Mouse (Mus musculus) T-helper 1 cell (primary cell): Measurements from ENCODE around the gene Kcnj10.

Experiments used
- in situ Hi-C: fragments of 300-600 bp; cut with MboI, MseI; formaldehyde crosslinking; loops from one replicate; pipeline ENCODE4 v1.15.1; 2025; ENCODE audit warnings: high pct_unique_total_duplicates

Kcnj10 gene

DNA sequence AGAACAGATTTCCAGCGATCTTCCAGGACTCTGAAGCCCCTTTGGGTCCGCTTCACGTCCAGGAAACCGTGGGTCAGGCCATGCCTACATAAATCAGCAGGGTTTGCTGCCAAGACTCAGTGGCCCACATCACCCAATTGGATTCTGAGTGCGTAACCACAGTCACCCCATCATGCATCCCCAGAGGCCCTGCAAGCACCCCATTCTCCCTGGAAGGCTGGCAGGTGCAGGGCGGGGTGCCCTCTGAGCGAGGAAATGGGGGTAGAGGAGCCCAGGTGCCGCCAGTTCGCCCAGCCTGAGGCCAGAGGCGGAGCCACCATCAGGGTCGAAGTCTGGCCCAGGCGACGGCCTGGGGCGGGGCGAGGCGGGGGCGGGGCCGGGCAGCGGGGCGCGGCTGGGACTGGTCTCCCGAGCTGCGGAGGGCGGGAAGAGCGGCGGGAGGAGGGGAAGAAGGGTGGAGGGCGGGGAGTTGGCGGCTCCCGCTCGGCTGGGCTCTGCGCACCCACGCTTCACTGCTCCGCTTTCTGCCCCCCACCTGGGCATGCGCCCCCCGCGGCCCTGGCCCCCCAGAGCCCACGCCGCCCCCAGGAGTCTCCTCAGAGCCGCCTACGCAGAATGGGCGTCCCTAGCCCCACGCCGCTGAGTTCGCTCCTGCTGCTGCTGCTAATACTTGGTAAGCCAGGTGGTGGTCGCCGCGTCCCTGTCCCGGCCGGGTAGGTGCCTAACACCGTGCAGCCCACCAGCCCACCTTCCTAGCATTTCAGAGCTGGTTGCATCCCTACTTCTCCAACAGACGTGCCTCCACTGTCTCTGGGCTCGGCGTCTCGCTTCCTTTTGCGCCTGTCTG is 28.9 kb upstream of the Kcnj10 start:
- in situ Hi-C loops: loop anchor here (5.0 kb wide), 1 partner anchor 165 kb away; the partner anchor contains the start of gene Dcaf8

- in situ Hi-C loops: loop anchor here (5.0 kb wide), 1 partner anchor 166 kb away; the partner anchor contains the start of gene Dcaf8
Observed at GRCm38 (mm10) chr1:172312768-172313561, 28.0 kb upstream of the Kcnj10 start.

DNA sequence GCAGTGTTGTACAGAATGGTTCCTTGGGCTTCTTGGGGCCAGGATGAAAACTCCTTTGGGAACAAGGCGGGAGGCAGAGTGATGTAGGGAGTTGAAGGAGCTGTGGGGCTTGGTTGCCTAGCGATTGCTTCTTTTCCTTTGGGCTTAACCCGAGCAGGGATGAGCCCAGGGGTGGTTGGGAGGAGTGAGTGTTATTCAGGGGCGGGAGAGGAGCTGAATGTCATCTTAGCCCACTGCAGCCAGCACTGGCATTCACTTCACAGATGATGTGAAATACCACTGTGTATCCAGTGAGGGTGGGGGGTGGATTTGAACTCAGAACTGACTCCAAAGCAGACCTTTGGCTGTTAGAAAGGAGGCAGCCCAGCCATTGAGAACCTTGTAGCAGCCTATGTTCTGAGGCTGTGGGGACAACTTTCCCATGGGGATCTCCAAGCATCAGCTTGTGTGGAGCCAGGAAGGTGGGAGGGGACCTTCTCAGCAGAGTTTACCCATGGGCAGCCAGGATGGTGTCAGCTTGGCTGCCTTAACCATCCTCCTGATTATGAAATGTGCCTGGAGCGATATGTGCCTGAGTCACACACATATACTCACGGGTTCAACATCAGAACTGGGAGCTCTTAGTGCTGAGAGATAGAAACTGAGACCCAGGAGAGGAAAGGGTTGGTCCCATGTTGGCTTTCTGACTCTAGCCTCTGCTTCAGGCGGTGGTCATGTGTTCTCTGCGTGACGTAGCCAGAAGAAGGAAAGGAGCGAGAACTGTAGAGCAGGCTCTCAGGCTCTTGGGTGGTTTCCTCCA is 27.2 kb upstream of the Kcnj10 start:
- in situ Hi-C loops: loop anchor here (5.0 kb wide), 1 partner anchor 167 kb away; the partner anchor contains the start of gene Dcaf8

- in situ Hi-C loops: loop anchor here (5.0 kb wide), 1 partner anchor 168 kb away; the partner anchor contains the start of gene Dcaf8
Observed at GRCm38 (mm10) chr1:172314911-172315310, 26.1 kb upstream of the Kcnj10 start.

DNA sequence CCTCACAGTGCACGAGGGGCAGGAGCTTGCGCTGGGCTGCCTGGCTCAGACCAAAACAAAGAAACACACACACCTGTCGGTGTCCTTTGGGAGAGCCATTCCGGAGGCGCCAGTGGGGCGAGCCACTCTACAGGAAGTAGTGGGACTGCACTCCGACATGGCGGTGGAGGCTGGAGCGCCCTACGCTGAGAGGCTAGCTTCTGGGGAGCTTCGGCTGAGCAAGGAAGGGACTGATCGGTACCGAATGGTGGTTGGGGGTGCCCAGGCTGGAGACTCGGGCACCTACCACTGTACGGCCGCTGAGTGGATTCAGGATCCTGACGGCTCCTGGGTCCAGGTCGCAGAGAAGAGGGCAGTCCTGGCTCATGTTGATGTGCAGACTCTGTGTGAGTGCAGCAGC is 23.6 kb upstream of the Kcnj10 start:
- in situ Hi-C loops: no loop called here

DNA sequence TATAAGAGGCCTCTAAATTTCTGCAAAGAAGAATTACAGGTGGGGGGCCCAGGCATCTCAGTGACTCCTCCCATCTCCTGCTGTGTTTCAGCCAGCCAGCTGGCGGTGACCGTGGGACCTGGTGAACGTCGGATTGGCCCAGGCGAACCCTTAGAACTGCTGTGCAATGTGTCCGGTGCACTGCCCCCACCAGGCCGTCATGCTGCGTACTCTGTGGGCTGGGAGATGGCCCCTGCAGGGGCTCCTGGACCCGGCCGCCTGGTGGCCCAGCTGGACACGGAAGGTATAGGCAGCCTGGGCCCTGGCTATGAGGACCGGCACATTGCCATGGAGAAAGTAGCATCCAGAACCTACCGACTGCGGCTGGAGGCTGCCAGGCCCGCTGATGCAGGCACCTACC is 23.1 kb upstream of the Kcnj10 start:
- in situ Hi-C loops: no loop called here

DNA sequence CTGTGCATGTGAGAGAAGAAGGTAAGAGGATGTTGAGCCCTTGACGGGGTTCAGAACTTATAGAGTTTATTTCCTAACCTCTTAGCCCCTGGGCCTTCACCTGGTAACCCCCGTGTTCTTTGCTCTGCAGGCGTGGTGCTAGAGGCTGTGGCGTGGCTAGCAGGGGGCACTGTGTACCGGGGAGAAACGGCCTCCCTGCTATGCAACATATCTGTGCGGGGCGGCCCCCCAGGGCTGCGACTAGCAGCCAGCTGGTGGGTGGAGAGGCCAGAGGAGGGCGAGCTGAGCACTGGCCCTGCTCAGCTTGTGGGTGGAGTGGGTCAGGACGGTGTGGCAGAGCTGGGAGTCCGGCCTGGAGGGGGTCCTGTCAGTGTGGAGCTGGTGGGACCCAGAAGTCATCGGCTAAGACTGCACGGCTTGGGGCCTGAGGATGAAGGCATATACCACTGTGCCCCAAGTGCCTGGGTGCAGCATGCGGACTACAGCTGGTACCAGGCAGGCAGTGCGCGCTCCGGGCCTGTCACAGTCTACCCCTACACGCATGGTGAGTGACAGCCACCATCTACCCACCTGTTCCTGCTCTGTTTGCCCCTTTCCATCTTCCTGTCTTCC is 22.5 kb upstream of the Kcnj10 start:
- in situ Hi-C loops: no loop called here

DNA sequence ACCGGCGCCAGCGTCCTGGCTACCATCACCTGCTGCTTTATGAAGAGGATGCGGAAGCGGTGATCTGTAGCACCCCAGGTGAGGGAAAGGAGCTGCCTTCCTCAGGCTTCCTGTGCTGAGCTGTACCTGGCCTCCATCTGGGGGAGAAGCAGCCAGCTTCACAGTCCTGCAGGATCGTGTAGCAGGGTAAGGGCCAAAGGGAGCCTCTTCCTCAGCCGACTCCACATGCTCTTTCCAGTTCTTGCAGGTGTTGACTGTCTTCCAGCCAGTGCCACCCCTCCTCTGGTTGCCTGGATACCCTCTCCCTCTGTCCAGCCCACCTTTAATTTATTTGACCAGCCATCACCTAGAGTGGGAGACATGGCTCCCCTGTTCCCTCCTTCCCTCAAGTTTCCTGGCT is 21.7 kb upstream of the Kcnj10 start:
- in situ Hi-C loops: no loop called here

DNA sequence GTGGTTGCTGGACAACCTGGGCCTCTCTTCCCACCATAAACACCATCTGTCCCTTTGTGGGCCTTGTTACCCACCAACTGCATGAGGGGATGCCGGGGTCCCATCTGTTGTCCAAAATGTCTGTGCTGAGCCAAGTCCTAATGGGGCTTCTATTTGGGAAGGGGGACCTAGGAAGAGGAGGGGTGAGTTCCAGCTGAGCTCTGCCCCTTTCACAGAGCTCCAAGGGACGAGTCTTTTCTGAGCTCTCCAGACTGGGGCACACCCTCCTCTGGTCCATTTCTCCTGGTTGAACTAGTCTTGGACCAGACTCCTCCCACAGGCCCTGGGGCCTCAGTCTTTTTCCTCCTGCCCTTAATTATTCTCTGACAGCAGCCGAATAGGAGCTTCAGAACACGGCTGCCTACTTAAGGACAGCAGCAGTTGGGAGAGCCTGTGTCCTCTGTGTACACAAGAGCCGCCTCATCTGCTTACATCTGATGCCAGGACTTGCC is 21.0 kb upstream of the Kcnj10 start:
- in situ Hi-C loops: no loop called here

DNA sequence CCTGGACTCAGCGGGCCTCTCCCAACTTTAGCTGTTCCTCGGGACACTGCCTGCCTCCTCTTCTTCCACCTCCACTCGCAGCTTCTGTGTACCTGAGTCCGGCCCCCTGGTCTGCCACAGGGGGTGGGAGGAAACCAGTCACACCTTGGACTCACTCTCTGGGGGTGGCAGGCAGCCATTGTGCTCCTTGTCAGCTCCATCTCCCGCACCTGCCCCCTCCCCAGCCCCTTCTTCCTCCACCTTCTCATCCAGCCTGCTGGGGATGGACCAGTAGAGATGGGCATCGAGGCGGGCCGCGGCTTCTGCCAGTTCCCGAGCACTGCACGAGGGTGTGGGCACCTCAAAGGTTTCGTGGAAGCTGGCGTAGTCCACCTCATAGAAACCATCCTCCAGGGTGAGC is 18.3 kb upstream of the Kcnj10 start:
- in situ Hi-C loops: no loop called here

DNA sequence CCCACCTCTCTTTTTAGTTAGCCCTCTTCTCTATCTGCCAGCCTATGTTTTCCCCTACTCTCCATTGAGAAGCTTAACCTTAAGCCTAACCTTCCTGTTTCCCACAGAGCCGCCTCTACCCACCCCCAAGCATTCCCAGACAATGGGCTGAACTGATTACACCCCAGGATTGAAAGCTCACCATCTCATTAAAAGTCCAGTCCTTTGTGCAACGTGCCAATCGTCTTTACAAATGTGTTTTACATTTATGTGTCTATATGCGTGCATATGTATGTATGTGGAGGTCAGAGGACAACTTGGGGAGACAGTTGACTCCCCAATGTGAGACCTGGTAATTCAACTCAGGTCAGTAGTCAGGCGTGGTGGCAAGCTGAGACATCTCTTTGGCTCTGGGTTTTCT is 17.7 kb upstream of the Kcnj10 start:
- in situ Hi-C loops: no loop called here

- in situ Hi-C loops: no loop called here
Observed at GRCm38 (mm10) chr1:172323801-172324359, 17.1 kb upstream of the Kcnj10 start.

- in situ Hi-C loops: no loop called here
Observed at GRCm38 (mm10) chr1:172324725-172325124, 16.3 kb upstream of the Kcnj10 start.

- in situ Hi-C loops: no loop called here
Observed at GRCm38 (mm10) chr1:172325680-172326535, 15.1 kb upstream of the Kcnj10 start.

GRCm38 (mm10) chr1:172326684-172327083 is 14.3 kb upstream of the Kcnj10 start:
- in situ Hi-C loops: no loop called here

DNA sequence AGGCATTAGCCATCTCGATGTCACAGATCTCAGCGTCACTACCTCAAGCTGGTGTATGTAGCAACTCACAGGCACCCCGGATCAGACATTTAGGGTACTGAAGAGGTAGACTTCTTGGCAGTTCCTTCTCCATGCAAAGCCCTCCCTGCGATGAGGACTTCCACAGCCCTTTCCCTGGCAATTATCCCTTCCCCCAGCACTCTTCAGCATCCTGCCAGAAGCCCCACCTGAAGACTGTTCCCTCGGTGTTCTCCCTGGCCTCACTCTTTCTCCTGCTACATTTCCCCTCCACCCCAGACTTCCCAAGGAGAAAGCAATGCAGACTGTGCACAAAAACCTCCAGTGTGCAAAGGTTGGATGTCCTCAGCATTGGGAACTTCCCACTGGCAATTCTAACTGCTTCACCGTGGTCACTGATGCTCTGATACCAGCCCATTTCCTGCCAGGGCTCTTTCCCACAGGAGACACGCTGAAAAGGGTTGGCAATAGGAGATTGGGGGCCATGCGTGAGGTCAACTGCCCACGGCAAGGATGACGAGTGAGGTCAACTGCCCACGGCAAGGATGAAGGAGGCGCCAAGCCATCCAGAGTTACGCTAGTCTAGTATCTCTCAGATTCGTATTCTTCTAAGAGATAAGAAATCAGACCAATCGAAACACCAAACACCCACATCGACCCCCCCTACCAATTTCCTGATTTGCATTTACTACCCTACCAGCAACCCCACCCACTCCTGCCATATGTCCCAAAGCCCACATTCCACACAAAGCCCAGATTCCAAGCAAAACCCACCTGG is 13.6 kb upstream of the Kcnj10 start:
- in situ Hi-C loops: no loop called here

DNA sequence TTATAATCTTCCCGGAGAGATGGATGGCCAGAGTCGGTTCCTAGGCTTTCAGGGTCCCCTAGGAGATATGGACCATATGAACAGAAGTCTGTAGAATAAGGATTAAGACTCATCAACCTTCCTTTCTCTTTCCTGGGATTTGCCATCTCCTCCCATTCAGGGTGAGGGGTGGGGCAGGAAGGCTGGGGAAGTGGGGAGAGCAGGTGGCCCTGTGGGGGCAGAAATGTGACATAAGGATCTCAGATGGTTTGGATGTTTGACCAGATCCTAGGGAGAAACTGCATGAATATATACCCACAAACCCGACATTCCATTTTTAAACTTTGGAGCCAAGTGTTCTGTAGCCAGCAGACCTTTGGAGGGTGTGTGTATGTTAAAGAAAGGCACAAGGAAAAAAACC is 13.0 kb upstream of the Kcnj10 start:
- in situ Hi-C loops: no loop called here

- in situ Hi-C loops: no loop called here
Observed at GRCm38 (mm10) chr1:172328461-172328860, 12.5 kb upstream of the Kcnj10 start.

GRCm38 (mm10) chr1:172329131-172329530 is 11.9 kb upstream of the Kcnj10 start, which contains the start of gene Kcnj9:
Gene Kcnj9, minus strand, starts transcription at chr1:172329318.
- in situ Hi-C loops: no loop called here
